Mouse (Mus musculus): Measurements from ENCODE around the gene Rpl38. TPM values are rescaled to one million over a fixed set of nuclear protein-coding genes. Genes with fewer than 3 reads are reported as not detected.

Gene Rpl38
- polyA plus RNA-seq, 2 experiments from 2014 or later = 937 to 1,379 TPM

DNA sequence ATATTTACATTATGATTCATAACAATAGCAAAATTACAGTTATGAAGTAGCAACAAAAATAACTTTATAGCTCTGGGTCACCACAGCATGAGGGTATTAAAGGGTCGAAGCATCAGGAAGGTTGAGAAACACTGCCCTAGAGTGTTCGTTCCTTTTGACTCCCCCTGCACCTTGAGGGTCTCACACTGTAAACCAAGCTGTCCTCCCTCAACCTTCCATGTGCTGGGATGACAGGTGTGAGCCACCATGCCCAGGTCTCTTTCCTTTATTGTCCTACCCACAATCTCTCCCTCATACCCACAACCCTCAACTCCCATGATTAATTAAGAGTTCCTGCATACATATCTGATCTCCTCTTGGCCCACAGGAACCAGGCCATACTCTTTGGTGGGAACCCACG is 43.1 kb downstream of the Rpl38 start:
- no peak for ATAC-seq

DNA sequence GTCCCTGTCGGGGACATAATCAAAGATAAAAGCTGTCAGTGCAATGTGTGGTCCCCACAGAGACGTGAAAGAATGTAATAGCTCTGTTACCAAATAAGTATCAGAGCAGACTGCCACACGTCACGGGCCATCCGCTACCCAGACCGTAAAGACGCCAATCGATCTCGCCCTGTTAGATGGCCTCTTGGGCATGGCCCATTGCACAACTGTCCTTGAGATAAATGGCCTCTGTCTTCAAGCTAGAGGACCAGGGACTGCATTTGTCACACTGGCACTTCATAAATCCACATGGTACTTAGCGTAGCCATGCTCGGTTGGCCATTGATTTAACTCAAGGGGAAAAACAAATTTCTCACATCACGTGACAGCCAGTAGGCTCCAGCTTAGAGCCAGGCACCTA is 43.5 kb downstream of the Rpl38 start:
- no peak for ATAC-seq

DNA sequence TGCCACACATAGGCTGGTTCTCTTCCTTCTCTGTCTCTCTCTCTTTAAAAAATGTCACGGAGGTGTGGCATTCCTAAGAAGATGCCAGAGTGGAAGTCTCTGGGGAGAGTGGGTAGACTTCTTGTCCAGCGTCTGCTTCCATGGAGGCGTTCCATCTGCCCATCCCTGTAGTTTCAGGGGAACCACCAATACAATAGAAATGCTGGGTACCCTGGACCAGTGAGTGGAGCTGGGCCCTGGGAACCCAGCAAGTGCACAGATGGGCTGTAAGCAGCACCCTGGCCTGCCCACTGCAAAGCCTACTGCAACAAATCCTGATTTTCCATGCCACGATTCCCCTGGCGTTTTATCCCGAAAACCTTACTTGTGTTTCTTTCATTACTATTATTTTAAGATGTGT is 46.2 kb downstream of the Rpl38 start:
- no peak for ATAC-seq

DNA sequence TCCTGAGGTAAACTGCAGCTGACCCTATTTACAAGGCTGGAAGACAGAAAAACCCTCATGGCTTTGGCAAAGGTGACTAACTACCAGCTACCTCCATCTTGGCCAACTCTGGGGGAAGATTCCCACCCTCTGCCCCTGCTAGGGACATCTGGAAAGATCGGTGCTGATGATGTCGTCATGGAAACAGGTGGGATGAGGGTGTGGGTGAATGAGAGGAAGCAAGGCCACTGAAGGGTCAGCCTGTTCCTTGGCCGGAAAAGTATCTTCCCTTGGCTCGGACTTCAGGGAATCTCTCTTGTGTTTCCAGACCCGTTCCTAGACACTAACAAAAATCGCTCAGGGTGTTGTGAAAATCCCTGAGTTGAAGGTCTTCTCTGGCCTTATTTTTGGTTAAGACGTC is 47.2 kb downstream of the Rpl38 start:
- no peak for ATAC-seq

DNA sequence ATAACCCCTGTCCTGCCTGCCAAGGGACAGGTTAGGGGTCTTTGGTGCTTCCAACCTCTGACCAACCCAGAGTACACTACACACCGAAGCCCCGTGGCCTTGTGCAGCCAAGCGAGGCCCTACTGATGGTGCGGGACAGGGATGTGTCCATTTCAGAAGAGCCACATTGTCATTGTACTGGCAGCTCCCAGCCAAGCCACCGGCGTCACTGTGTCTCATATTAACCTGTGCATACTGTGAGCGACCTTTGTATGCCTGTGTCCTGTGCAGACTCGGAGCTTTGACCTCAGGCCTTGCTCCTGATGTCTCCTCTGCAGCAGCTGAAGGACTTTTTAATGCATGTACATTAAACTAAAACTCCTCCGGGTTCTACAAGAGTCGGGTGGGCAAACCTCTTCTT is 52.2 kb downstream of the Rpl38 start:
- no peak for ATAC-seq

Other genes starting within 250 kb of the Rpl38 start
- 1 to 10 TPM; 2.9 to 4.1 TPM for gene Ttyh2, start 6.9 kb downstream of the Rpl38 start, polyA plus RNA-seq (2017; shearing (Covaris generic))
- gene Dnaic2, start 58.9 kb downstream of the Rpl38 start, polyA plus RNA-seq (2017; shearing (Covaris generic)) = not detected
- not detected for gene Kif19a, start 96.9 kb downstream of the Rpl38 start, polyA plus RNA-seq (2017; shearing (Covaris generic))
- gene Btbd17, start 127.4 kb downstream of the Rpl38 start, polyA plus RNA-seq (2017; shearing (Covaris generic)) = not detected
- not detected for gene Gpr142, start 130.4 kb downstream of the Rpl38 start, polyA plus RNA-seq (2017; shearing (Covaris generic))
- gene Gprc5c, start 182.6 kb downstream of the Rpl38 start, polyA plus RNA-seq (2017; shearing (Covaris generic)) = not detected
- gene Cd300a, start 221.5 kb downstream of the Rpl38 start, polyA plus RNA-seq (2017; shearing (Covaris generic)) = under 1 TPM; 0.11 to 0.37 TPM

Data from CD4-positive, CD25-positive, alpha-beta regulatory T cell, adult 4 months (primary cell).